Mouse (Mus musculus) erythroblast, embryonic 14.5 days (primary cell): Measurements from ENCODE around the gene Ccl28.
"Not testable (repeated sequence)": the region's sequence is repeated elsewhere in the genome, so short reads cannot be mapped to it uniquely, and the experiment has no call there.

ENCODE experiments used
- GATA1 ChIP-seq: IDR thresholded peaks from 2 replicates; pipeline ENCODE4 v1.6.1; 2012; ENCODE audit warnings: low read length, inconsistent platforms, mixed read lengths
- TAL1 ChIP-seq: IDR thresholded peaks from 3 replicates; pipeline ENCODE4 v1.6.1; 2012; ENCODE audit warnings: low read length, inconsistent platforms, mixed read lengths

DNA sequence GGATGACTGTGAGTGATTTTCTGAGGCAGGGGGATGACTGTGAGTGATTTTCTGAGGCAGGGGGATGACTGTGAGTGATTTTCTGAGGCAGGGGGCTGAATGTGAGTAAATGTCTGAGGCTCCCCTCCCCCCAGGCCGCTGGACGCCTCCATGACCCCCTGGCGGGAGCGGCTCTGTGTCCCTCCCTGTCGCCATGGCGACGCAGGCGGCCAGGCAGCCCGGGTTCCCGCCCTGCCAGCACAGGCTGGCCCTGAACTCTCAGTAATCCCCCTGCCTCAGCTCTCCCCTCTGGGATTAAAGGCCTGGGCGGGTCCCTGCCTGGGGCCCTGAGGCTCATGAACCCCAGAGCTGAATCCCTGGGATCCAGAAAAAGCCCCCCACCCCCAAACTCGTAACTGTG, 24.6 kb upstream of the Ccl28 start:
- not testable (repeated sequence) for TF ChIP-seq TAL1, GATA1
